Mouse (Mus musculus) splenic B cell, adult 2 months (primary cell): ENCODE data around the gene Gm20388.

Experiments used
- DNase-seq: peaks from one replicate; pipeline ENCODE4 v3.0.0-alpha.2; 2011; ENCODE audit warnings: low read depth, low spot score
- H3K27me3 ChIP-seq: 2 replicates; pipeline ENCODE4 v1.6.1; 2012; ENCODE audit warnings: mild to moderate bottlenecking, low read length, moderate library complexity, mixed read lengths; ENCODE audit not compliant: control insufficient read depth, poor library complexity, insufficient read depth, severe bottlenecking
- H3K36me3 ChIP-seq: 2 replicates; pipeline ENCODE4 v1.6.1; 2012; ENCODE audit warnings: mild to moderate bottlenecking, low read length, moderate library complexity, mixed read lengths; ENCODE audit not compliant: control insufficient read depth, poor library complexity, insufficient read depth, severe bottlenecking

The Gm20388 gene

GRCm38 (mm10) chr8:120460375-120460774 lies 549.7 kb downstream of the Gm20388 start:
- DNase-seq: no peak
- Histone ChIP-seq H3K36me3 (no peaks in the 10 kb centered on the region), H3K27me3 (no peaks in the 10 kb centered on the region)

GRCm38 (mm10) chr8:120462119-120462551 lies 551.5 kb downstream of the Gm20388 start:
- no peaks in the 10 kb centered on the region for H3K36me3 ChIP-seq
- H3K27me3 ChIP-seq: no peaks in the 10 kb centered on the region
- DNase-seq: no peak

GRCm38 (mm10) chr8:120462611-120463010 lies 552.0 kb downstream of the Gm20388 start:
- DNase-seq: no peak
- H3K27me3 ChIP-seq: no peaks in the 10 kb centered on the region
- H3K36me3 ChIP-seq: no peaks in the 10 kb centered on the region

- no peaks in the 10 kb centered on the region for H3K36me3 ChIP-seq
- DNase-seq: peak; percentile 80
- no peaks in the 10 kb centered on the region for H3K27me3 ChIP-seq
Measured at GRCm38 (mm10) chr8:120463918-120464584, 553.4 kb downstream of the Gm20388 start.

GRCm38 (mm10) chr8:120464585-120464937 lies 553.9 kb downstream of the Gm20388 start:
- DNase-seq: no peak
- Histone ChIP-seq H3K36me3 (no peaks in the 10 kb centered on the region), H3K27me3 (no peaks in the 10 kb centered on the region)

- DNase-seq: no peak
- Histone ChIP-seq H3K27me3 (no peaks in the 10 kb centered on the region), H3K36me3 (no peaks in the 10 kb centered on the region)
Measured at GRCm38 (mm10) chr8:120465710-120466109, 555.1 kb downstream of the Gm20388 start.

- H3K27me3 ChIP-seq: no peaks in the 10 kb centered on the region
- no peaks in the 10 kb centered on the region for H3K36me3 ChIP-seq
- DNase-seq: no peak
Measured at GRCm38 (mm10) chr8:120466266-120466665, 555.6 kb downstream of the Gm20388 start.

- no peaks in the 10 kb centered on the region for H3K36me3 ChIP-seq
- H3K27me3 ChIP-seq: no peaks in the 10 kb centered on the region
- DNase-seq: no peak
Measured at GRCm38 (mm10) chr8:120467598-120467997, 557.0 kb downstream of the Gm20388 start.

- DNase-seq: no peak
- no peaks in the 10 kb centered on the region for H3K36me3 ChIP-seq
Measured at GRCm38 (mm10) chr8:120470170-120470569, 559.5 kb downstream of the Gm20388 start.

GRCm38 (mm10) chr8:120471166-120471565 lies 560.5 kb downstream of the Gm20388 start:
- no peaks in the 10 kb centered on the region for H3K36me3 ChIP-seq
- H3K27me3 ChIP-seq: 0 out of 2 replicates have a peak, but pooled peaks cover 2% of the 10 kb centered on the region
- DNase-seq: peak; percentile 59

More at GRCm38 (mm10) chr8:120470170-120470569, 559.5 kb downstream of the Gm20388 start:
- H3K27me3 ChIP-seq: 0 out of 2 replicates have a peak, but pooled peaks cover 2% of the 10 kb centered on the region

GRCm38 (mm10) chr8:120471752-120472151 lies 561.1 kb downstream of the Gm20388 start:
- 0 out of 2 replicates have a peak, but pooled peaks cover 2% of the 10 kb centered on the region for H3K27me3 ChIP-seq
- no peak for DNase-seq
- no peaks in the 10 kb centered on the region for H3K36me3 ChIP-seq

GRCm38 (mm10) chr8:120472230-120472629 lies 561.6 kb downstream of the Gm20388 start:
- 0 out of 2 replicates have a peak, but pooled peaks cover 2% of the 10 kb centered on the region for H3K27me3 ChIP-seq
- no peak for DNase-seq

GRCm38 (mm10) chr8:120473729-120474364 lies 563.2 kb downstream of the Gm20388 start:
- no peak for DNase-seq
- no peaks in the 10 kb centered on the region for H3K36me3 ChIP-seq

More at GRCm38 (mm10) chr8:120472230-120472629, 561.6 kb downstream of the Gm20388 start:
- H3K36me3 ChIP-seq: no peaks in the 10 kb centered on the region

GRCm38 (mm10) chr8:120474496-120475235 lies 564.0 kb downstream of the Gm20388 start:
- 0 out of 2 replicates have a peak, but pooled peaks cover 2% of the 10 kb centered on the region for H3K27me3 ChIP-seq
- no peak for DNase-seq

More at GRCm38 (mm10) chr8:120473729-120474364, 563.2 kb downstream of the Gm20388 start:
- H3K27me3 ChIP-seq: 0 out of 2 replicates have a peak, but pooled peaks cover 2% of the 10 kb centered on the region

More at GRCm38 (mm10) chr8:120474496-120475235, 564.0 kb downstream of the Gm20388 start:
- H3K36me3 ChIP-seq: no peaks in the 10 kb centered on the region
